Mouse (Mus musculus): ENCODE results near the gene Nbl1. TPM values are rescaled to one million over a fixed set of nuclear protein-coding genes. Genes with fewer than 3 reads are reported as not detected.

Nbl1 gene
- 125 and 133 TPM in 2 replicates for polyA plus RNA-seq (2012; rRNA removed)

- DNase-seq (ENCODE audit: low read depth, low spot score) = no peak
- 1% methylated on average over 95 of the region's 105 CpGs for WGBS
These were observed at the start of gene Nbl1 for GRCm38 (mm10) chr4:139092356-139093195. Gene Nbl1 (minus strand): TSS chr4:139092993.

- no peak for DNase-seq (ENCODE audit: low read depth, low spot score)
- WGBS = 62% methylated on average over 6 of the region's 6 CpGs
These were observed 49.0 kb upstream of the Nbl1 start for GRCm38 (mm10) chr4:139141785-139142184.

- no peak for DNase-seq (ENCODE audit: low read depth, low spot score)
- WGBS = 70% methylated on average over 2 of the region's 2 CpGs
These were observed 47.5 kb upstream of the Nbl1 start for GRCm38 (mm10) chr4:139140267-139140666.

DNA sequence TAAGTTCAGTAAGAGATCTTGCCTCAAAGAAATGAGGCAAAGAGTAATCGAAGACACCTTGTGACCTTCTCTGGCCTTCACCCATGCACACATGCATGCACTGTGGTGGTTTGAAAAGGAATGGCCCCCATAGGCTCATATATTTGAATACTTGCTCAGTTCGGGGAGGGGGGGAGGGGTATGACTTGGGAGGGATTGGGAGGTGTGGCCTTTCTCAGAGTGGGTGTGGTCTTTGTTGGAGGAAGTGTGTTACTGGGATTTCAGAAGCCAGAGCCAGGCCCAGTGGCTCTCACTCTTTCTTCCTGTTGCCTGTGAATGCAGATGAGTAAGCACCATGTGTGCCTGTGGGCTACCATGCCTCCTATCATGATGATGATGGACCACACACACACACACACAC, 43.2 kb upstream of the Nbl1 start:
- DNase-seq (ENCODE audit: low read depth, low spot score) = no peak
- 72% methylated on average over 2 of the region's 2 CpGs for WGBS

DNA sequence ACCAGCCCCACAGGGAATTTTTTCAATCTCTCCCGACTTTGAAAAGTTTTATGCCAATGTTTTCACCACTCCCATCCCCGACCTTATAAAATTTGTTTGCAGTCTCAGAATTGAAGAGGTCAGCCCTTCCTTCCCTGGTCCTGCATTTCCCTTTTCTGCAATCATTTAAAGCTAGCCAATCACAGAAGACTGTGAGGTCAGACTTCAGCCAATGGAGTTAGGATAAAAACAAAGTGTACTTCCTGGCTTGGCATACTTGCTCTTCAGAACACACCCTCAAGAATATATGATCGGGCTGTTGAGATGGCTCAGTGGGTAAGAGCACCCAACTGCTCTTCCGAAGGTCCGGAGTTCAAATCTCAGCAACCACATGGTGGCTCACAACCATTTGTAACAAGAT, 40.3 kb upstream of the Nbl1 start:
- no peak for DNase-seq (ENCODE audit: low read depth, low spot score)
- 56% methylated on average over 5 of the region's 5 CpGs for WGBS

DNA sequence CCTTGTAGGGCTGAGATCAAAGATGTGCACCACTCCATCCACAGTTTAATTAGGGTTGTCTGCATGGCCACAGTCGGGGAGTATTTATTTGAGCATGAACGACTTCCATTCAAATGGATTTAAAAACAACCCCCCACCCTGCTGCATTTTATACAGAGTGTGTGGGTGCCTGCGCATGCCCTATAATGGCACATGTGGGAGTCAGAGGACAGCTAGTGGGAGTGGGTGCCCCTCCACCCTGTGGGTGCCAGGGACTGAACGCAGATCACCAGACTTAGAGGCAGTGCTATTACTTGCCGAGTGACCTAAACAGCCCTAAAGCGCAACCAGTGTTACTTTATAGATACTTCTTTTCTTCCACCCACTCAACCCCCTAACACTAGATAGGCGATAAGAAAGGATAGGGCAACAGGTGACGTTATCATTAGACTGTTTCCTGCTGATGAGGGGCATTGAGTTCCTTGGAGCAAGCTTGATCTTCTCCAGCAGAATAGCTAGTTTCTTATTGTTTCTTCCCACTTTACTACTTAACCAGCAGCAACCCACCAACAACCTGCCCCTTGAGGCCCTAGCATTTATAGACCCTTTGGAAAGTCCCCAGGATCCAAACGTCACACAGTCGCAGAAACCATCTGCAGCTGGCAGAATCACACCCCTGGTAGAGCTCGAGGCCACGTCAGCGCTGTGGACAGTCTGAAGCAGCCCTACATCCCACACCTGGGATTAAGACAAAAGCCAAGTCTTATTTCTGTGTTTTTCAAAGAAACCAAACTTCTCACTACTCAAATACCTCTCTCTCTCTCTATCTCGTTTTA, 39.3 kb upstream of the Nbl1 start:
- 83% methylated on average over 14 of the region's 14 CpGs for WGBS
- no peak for DNase-seq (ENCODE audit: low read depth, low spot score)

DNA sequence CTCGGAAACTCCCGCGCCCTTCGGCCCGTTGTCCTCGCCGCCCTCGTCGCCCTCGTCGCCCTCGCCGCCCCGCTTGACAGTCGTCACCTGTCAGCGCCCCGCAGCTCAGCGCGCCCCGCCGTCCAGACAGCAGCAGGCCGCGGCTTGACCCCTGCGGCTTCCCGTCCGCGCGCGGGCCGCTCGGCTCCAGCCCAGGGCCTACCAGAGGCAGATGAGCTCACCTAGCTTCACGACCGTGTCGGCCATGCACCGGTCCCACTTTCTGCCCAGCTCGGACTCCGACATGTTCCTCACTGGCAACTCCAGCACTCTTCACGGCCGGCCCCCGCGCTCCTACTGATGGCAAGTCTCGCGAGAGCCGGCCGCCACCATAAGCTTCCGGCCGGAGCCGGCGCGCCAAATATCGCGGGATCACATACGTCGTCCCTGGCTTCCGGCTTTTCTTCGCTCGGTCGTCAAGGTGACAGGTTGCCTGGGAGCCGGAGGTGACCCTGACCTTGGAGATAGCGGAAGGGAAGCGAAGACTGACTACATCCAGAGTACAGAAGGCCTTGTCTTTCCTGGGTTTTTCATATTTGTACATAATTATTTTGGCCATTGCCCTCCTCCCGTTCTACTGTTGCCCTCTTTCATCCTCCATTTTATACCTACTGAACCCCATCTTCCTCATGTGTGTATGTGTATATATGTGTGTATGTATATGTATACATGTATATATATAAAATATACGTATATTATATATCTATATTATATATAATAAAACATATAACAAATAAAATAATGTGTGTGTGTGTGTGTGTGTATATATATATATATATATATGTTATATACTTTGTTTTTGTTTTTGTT, 38.1 kb upstream of the Nbl1 start, which contains the start of gene Minos1:
Gene Minos1, minus strand, starts transcription at position 413 of the 849 bp plus-strand sequence.
- WGBS = under 1% methylated on average over 63 of the region's 63 CpGs
- peak; percentile 98 for DNase-seq (ENCODE audit: low read depth, low spot score)

DNA sequence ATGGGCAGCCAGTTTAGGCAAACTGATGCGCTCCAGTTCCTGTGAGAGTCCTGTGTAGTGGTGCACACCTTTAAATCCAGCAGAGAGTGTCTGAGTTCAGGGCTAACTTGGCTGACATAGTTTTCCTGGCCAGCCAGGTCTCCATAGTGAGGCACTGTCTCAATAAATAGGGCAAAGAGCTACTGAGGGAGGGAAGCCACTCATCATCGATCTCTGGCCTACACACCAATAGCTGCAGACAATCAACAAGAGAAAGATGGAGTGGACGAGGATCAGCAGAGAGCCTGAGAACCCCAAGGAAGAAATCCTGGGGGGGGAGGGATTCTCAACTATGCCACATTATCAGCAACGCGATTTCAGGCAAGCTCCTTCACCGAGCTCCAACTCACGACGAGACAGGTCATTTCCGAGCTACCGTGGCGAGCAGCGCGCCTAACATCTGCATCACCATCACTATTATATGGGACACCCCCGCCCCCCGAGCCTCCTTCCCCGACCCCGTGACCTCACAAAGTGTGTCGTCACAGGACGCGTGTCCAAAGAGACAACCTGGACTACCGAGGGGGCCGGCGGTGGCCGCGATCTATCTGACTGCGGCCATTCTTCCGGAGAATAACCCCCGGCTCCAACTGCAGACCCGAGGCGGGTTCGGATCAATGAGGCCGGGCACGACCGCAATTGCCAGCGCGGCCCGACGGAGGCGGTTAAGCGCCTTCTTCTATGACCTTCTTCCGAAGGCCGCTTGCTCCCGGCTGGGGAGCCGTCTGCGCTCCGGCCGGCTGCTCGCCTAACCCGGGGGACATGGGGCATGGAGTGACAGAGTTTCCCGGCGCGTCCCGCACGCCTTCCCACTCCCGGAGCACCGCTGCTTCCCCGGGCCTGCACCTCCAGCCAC, 37.3 kb upstream of the Nbl1 start:
- WGBS = 3% methylated on average over 57 of the region's 57 CpGs
- DNase-seq (ENCODE audit: low read depth, low spot score) = no peak

DNA sequence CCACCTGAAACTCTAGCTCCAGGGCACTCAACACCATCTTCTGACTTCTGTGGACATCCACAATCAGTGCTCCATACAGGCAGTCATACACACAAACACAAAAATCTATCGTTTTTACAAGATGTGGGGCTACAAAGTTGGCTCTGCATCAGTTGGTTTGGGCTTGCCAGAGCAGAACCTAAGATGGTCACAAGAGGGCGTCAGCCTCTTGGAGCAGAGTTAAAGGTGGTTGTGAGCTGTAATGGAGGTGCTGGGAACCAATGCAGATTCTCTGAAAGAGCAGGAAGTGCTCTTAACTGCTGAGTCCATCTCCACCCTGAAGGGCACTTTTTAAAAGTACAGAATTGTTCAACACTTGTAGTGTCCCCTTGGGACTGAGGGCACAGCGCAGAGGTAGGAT, 33.7 kb upstream of the Nbl1 start:
- no peak for DNase-seq (ENCODE audit: low read depth, low spot score)
- 89% methylated on average over 3 of the region's 3 CpGs for WGBS

DNA sequence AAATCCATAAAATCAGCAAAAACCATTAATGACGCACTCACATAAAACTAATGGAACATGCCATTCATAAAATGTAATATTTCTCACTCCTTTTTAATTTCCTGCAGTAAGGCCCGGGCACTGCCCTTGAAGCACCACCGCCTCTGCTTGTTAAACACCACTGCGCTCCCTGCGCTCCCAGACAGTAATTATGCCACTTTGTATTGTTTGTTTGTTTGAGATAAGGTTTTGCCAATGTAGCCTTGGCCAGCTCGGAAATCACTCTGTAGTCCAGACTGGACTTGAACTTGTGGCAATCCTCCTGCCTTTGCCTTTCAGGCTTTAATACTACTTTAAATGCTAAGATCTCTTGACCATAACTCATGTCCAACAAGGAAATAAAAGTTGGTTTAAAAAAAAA, 32.1 kb upstream of the Nbl1 start:
- 35% methylated on average over 6 of the region's 6 CpGs for WGBS
- no peak for DNase-seq (ENCODE audit: low read depth, low spot score)

- 78% methylated on average over 4 of the region's 4 CpGs for whole genome bisulfite sequencing
- DNase-seq (ENCODE audit: low read depth, low spot score) = no peak
These were observed 29.8 kb upstream of the Nbl1 start for GRCm38 (mm10) chr4:139122557-139122956.

- 52% methylated on average over 7 of the region's 7 CpGs for WGBS
These were observed 28.2 kb upstream of the Nbl1 start for GRCm38 (mm10) chr4:139120998-139121397.

DNA sequence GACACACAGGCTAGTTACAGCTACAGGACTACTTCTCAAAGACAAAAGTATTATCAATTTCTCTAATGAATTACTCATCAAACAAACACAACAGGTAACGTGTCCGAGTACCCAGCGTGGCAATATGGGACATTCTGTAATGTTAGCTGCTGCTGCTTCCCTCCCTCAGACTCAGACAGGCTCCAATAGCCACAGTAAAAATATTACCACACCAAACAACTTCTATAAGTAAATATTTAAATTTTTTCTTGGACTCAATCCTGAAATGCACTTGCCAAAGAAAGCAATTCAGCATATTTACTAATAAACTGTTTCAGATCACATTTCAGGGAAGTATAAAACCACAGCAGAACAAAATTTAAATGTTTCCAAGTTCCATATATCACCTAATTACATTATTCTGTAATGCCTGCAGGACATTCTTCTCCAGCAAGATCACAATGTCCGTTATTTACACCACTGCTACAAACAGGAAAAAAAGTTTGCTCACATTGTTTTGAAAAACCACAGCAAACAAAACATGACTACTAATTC, 27.6 kb upstream of the Nbl1 start:
- WGBS = 31% methylated on average over 4 of the region's 4 CpGs
- no peak for DNase-seq (ENCODE audit: low read depth, low spot score)

More at GRCm38 (mm10) chr4:139120998-139121397, 28.2 kb upstream of the Nbl1 start:
- DNase-seq (ENCODE audit: low read depth, low spot score) = no peak

- 44% methylated on average over 3 of the region's 3 CpGs for WGBS
- DNase-seq (ENCODE audit: low read depth, low spot score) = no peak
These were observed 23.7 kb upstream of the Nbl1 start for GRCm38 (mm10) chr4:139116356-139117063.

DNA sequence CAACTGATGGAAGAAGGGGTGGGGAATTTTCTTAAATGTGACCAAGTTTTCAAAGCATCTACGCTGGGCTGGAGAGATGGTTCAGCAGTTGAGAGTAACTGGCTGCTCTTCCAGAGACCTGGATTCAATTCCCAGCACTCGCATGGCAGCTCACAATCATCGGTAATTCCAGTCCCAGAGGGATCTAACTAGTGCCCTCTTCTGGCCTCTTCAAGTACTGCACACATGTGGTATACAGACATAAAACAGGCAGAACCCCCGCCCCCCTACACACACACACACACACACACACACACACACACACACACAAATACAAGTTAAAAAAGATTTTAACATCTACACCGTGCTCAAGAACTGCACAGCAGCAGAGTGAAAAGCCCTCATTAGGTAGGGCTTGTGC, 22.9 kb upstream of the Nbl1 start:
- 92% methylated on average over 5 of the region's 5 CpGs for WGBS
- DNase-seq (ENCODE audit: low read depth, low spot score) = no peak

DNA sequence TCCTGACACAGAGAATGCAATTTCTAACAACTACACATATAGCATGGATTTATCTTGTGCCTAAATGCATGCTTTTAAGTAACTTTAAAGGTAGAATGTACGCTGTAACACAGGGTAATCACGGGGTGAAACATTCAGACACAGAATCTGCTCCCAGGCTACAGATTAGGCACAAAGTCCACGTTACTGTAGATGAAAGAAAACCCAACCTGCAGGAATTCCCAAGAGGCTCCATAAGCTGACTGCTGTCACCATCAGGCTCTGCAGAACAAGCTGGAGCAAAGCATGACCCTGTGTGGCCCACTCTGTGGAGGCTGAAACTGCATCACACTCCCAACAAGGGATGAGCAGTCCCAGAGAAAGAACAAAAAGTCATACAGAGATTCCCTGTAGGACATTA, 19.7 kb upstream of the Nbl1 start:
- WGBS = 28% methylated on average over 3 of the region's 3 CpGs
- DNase-seq (ENCODE audit: low read depth, low spot score) = no peak

DNA sequence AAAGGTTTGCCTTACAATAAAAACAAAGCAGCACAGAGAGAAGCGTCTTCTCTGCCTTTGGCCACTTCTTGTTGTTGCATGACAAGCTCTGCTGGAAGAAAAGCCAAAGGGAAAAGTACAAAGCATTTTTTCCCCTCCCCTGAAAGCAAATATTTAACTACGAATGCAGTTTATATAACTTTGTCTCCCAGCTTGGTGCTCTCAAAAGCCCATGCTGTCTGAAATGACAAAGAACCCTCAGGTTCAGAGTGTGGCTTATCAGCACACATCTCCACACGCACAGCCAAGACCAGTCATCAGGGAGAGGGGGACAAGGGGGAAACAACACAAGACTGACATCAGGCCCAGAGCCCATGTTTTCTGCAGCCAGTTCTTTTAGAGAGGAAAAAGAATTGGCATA, 18.6 kb upstream of the Nbl1 start:
- 12% methylated on average over 3 of the region's 3 CpGs for WGBS

GRCm38 (mm10) chr4:139110858-139111257, 18.1 kb upstream of the Nbl1 start:
- no peak for DNase-seq (ENCODE audit: low read depth, low spot score)

More for the DNA sequence above, 18.6 kb upstream of the Nbl1 start:
- DNase-seq (ENCODE audit: low read depth, low spot score) = no peak

More at GRCm38 (mm10) chr4:139110858-139111257, 18.1 kb upstream of the Nbl1 start:
- WGBS = 16% methylated on average over 3 of the region's 3 CpGs

Measured in large intestine, adult 2 months (tissue).